Mouse (Mus musculus) right cerebral cortex, postnatal 10 days (tissue): Measurements from ENCODE around the gene Ssh2.

Experiments used
- DNase-seq, 2 experiments: peaks; one replicate each; pipeline ENCODE4 v3.0.0; 2021; ENCODE audit warnings: low spot score in 2 of 2

Gene Ssh2

GRCm38 (mm10) chr11:77406329-77406728 is 190.2 kb downstream of the Ssh2 start:
- DNase-seq: no peak

GRCm38 (mm10) chr11:77409879-77410278 is 193.8 kb downstream of the Ssh2 start:
- peak; percentile 40 to 56 for DNase-seq

- no peak for DNase-seq
These were observed 195.2 kb downstream of the Ssh2 start for GRCm38 (mm10) chr11:77411284-77411683.

GRCm38 (mm10) chr11:77414141-77414839 is 198.2 kb downstream of the Ssh2 start:
- no peak for DNase-seq

- no peak for DNase-seq
These were observed 200.3 kb downstream of the Ssh2 start for GRCm38 (mm10) chr11:77416212-77417000.

GRCm38 (mm10) chr11:77418021-77418420 is 201.9 kb downstream of the Ssh2 start:
- DNase-seq: no peak

- no peak for DNase-seq
These were observed 207.2 kb downstream of the Ssh2 start for GRCm38 (mm10) chr11:77423175-77423859.

GRCm38 (mm10) chr11:77428446-77428845 is 212.4 kb downstream of the Ssh2 start:
- DNase-seq: no peak

- no peak for DNase-seq
These were observed 220.9 kb downstream of the Ssh2 start for GRCm38 (mm10) chr11:77437026-77437425.

- peak in 1 of 2 experiments; percentile 36 for DNase-seq
These were observed 224.0 kb downstream of the Ssh2 start for GRCm38 (mm10) chr11:77440081-77440480.

- DNase-seq: no peak
These were observed 224.9 kb downstream of the Ssh2 start for GRCm38 (mm10) chr11:77441020-77441419.

- DNase-seq: peak in 1 of 2 experiments; percentile 56
These were observed 226.4 kb downstream of the Ssh2 start for GRCm38 (mm10) chr11:77442186-77443170.

- no peak for DNase-seq
These were observed 228.9 kb downstream of the Ssh2 start for GRCm38 (mm10) chr11:77444939-77445338.

- DNase-seq: peak; percentile 48 to 56
These were observed 230.5 kb downstream of the Ssh2 start for GRCm38 (mm10) chr11:77446628-77447041.

- DNase-seq: no peak
These were observed 233.1 kb downstream of the Ssh2 start for GRCm38 (mm10) chr11:77449224-77449623.

- no peak for DNase-seq
These were observed 235.6 kb downstream of the Ssh2 start for GRCm38 (mm10) chr11:77451670-77452069.

- DNase-seq: no peak
These were observed 237.3 kb downstream of the Ssh2 start for GRCm38 (mm10) chr11:77453388-77453787.

GRCm38 (mm10) chr11:77455770-77456510 is 239.9 kb downstream of the Ssh2 start:
- peak in 1 of 2 experiments; percentile 17 for DNase-seq

- peak; percentile 39 to 58 for DNase-seq
These were observed 240.8 kb downstream of the Ssh2 start for GRCm38 (mm10) chr11:77456866-77457265.

GRCm38 (mm10) chr11:77461856-77462255 is 245.8 kb downstream of the Ssh2 start:
- DNase-seq: no peak
